Mouse (Mus musculus) midbrain, postnatal 0 days (tissue): ENCODE data around the gene Hoxd1. TPM values are rescaled to one million over a fixed set of nuclear protein-coding genes. Genes with fewer than 3 reads are reported as not detected.

ENCODE experiments used
- ATAC-seq: fragments of 200-750 bp; cut with Nextera tagmentation; 2 replicates; pipeline ENCODE4 v1.8.0; 2017; ENCODE audit warnings: moderate number of reproducible peaks, mild to moderate bottlenecking, moderate TSS enrichment, moderate library complexity; ENCODE audit not compliant: low FRiP score
- DNase-seq: peaks from one replicate; pipeline ENCODE4 v3.0.0-alpha.2; 2015; ENCODE audit warnings: low spot score
- H3K27ac ChIP-seq: fragments of 300-500 bp; sonication (generic); 2 replicates; pipeline ENCODE4 v1.5.1; 2014; ENCODE audit warnings: low read depth, mild to moderate bottlenecking, low read length, mixed read lengths
- H3K27me3 ChIP-seq: fragments of 300-500 bp; sonication (generic); 2 replicates; pipeline ENCODE4 v1.6.1; 2014; ENCODE audit warnings: low read length, control low read depth, mixed read lengths; ENCODE audit not compliant: insufficient read depth
- H3K36me3 ChIP-seq: fragments of 300-500 bp; sonication (generic); 2 replicates; pipeline ENCODE4 v1.6.1; 2014; ENCODE audit warnings: low read length, control low read depth, mixed read lengths; ENCODE audit not compliant: insufficient read depth
- H3K4me1 ChIP-seq: fragments of 300-500 bp; sonication (generic); 2 replicates; pipeline ENCODE4 v1.6.1; 2014; ENCODE audit warnings: mild to moderate bottlenecking, control low read depth, antibody characterized with exemption, low read length, mixed read lengths; ENCODE audit not compliant: insufficient read depth
- H3K4me2 ChIP-seq: fragments of 300-500 bp; sonication (generic); 2 replicates; pipeline ENCODE4 v1.6.1; 2014; ENCODE audit warnings: low read depth, mild to moderate bottlenecking, low read length, mixed read lengths; ENCODE audit not compliant: poor library complexity, severe bottlenecking
- H3K4me3 ChIP-seq: fragments of 300-500 bp; sonication (generic); 2 replicates; pipeline ENCODE4 v1.5.1; 2014; ENCODE audit warnings: low read depth, mild to moderate bottlenecking, low read length, moderate library complexity
- H3K9ac ChIP-seq: fragments of 300-500 bp; sonication (generic); replicated peaks from 2 replicates; pipeline ENCODE4 v1.6.1; 2014; ENCODE audit warnings: mild to moderate bottlenecking, low read length, moderate library complexity, mixed read lengths; ENCODE audit not compliant: poor library complexity, severe bottlenecking
- H3K9me3 ChIP-seq: fragments of 300-500 bp; sonication (generic); 2 replicates; pipeline ENCODE4 v1.6.1; 2016; ENCODE audit warnings: low read length, control low read depth
- CTCF ChIP-seq: IDR thresholded peaks from 2 replicates; pipeline ENCODE4 v1.5.1; 2016; ENCODE audit warnings: antibody characterized with exemption, mild to moderate bottlenecking
- WGBS: fragments of 180-500 bp; shearing (Covaris S2); extraction: QIAGEN DNeasy Blood & Tissue Kit; methylation state at CpG from one replicate; pipeline ENCODE4 v1.1.7; 2014; 5-methylcytosine and 5-hydroxymethylcytosine counted together
- polyA plus RNA-seq: library from polyadenylated mRNA; unstranded; fragments of >200 nt; fragmentation: Nextera tagmentation; extraction: Ambion mirVana; gene quantifications from 2 replicates; pipeline ENCODE4 v1.2.1, GENCODE M21; 2015
- total RNA-seq: library from RNA; depleted of rRNA; stranded (reverse); fragments of >200 nt; gene quantifications from 2 replicates; pipeline ENCODE4 v1.2.3, GENCODE M21; 2014

The Hoxd1 gene
- total and polyA plus RNA-seq, 2 experiments from 2014 or later: not detected

DNA sequence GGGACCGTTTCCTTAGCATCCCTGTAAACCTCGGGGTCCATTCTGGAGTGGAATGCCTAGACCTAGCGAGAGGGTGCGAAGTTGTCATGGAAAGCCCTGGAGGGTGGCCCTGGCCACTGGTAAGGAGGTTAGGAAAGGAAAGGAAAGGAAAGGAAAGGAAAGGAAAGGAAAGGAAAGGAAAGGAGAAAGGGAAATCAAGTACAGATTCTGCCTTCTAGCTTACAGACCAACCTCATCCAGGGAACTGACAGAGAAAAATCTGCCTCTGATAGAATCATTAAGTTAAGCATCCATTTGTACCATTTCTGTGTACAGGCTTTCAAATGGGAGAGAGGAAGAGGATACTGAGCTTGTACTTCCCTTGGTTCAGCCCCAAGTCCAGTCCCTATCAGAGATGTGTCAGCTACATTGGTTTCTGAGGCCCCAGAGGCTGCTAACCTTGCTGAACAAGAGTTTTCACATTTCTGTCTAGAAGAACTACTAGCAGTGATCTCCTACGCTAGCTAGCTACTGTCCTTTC, 12.0 kb upstream of the Hoxd1 start:
- Histone ChIP-seq H3K9ac (no peak overlapping the region), H3K27me3 (peaks cover 87% of the 10 kb centered on the region), H3K9me3 (no peaks in the 10 kb centered on the region), H3K4me1 (no peaks in the 10 kb centered on the region), H3K4me2 (no peak overlapping the region), H3K36me3 (no peaks in the 10 kb centered on the region), H3K4me3 (no peak overlapping the region), H3K27ac (no peak overlapping the region)
- no peak for DNase-seq
- WGBS: 17% methylated on average over 5 of the region's 5 CpGs
- ATAC-seq: no peak
- TF ChIP-seq CTCF: no peak

DNA sequence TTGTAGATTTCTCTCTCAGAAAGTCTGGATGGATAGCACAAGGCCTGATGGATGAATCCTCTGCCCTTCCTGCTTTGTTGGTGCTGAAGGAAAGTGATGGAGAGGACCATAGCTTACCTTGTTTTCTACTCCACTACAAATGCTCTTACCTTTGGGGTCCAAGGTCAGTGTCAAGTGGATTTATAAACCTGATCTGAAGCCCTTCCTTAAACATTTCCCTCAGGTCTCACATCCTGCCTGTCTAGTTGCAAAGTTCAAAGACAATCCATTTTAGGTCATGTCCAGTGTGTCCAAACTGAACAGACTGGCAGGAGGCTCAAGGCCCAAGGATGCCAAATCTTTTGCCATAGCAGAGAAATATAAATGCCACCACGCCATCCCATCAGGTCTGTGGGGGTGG, 10.9 kb upstream of the Hoxd1 start:
- ATAC-seq (no peak), DNase-seq (no peak)
- Histone ChIP-seq H3K4me2 (no peak overlapping the region), H3K4me1 (no peaks in the 10 kb centered on the region), H3K9me3 (no peaks in the 10 kb centered on the region), H3K27me3 (peaks cover 87% of the 10 kb centered on the region), H3K27ac (no peak overlapping the region), H3K9ac (no peak overlapping the region), H3K36me3 (no peaks in the 10 kb centered on the region), H3K4me3 (no peak overlapping the region)
- 63% methylated on average over 1 of the region's 1 CpGs for WGBS
- TF ChIP-seq CTCF: no peak

DNA sequence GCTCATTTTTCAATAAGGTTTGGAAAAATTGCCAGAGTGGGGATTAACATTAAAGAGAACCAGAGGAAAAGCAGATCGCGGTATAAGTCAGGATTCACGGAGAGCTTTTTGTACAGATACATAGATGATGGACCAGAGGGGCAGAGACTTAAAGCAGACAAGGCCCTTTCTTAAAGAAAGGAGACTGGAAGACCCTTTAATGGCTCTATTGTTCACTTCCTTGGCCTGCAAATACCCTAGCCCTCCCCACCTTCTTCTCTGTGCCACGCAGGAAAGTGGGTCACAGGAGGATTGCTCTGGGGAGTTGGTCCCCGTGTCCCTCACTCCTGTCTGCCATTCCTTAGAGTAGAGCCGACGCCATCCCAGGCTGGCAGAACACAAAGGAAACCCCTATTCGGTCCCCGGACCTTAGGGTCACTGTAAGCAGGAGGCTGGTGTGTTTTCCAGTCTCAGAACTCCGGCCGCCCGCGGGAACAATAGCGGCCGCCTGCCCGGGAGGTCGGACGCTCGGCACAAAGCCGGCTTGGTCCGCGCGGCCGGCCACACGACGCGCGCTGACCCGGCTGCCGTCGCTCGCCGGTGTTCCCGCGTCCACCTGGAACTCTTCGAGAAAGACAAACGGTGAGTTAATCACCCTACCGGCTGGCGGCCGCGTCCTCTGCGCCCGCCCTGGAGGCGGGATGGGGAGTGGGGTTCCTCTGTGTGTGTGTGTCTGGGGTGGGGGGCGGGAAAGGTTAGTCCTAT, 10.2 kb upstream of the Hoxd1 start:
- no peak for TF ChIP-seq CTCF
- 2% methylated on average over 45 of the region's 45 CpGs for WGBS
- H3K4me2 ChIP-seq: peak overlapping the region; percentile 33
- no peak overlapping the region for H3K9ac ChIP-seq
- peaks cover 87% of the 10 kb centered on the region for H3K27me3 ChIP-seq
- H3K36me3 ChIP-seq: no peaks in the 10 kb centered on the region
- H3K27ac ChIP-seq: no peak overlapping the region
- peak overlapping the region; percentile 12 for H3K4me3 ChIP-seq
- ATAC-seq (no peak), DNase-seq (no peak)
- H3K4me1 ChIP-seq: no peaks in the 10 kb centered on the region
- H3K9me3 ChIP-seq: no peaks in the 10 kb centered on the region

DNA sequence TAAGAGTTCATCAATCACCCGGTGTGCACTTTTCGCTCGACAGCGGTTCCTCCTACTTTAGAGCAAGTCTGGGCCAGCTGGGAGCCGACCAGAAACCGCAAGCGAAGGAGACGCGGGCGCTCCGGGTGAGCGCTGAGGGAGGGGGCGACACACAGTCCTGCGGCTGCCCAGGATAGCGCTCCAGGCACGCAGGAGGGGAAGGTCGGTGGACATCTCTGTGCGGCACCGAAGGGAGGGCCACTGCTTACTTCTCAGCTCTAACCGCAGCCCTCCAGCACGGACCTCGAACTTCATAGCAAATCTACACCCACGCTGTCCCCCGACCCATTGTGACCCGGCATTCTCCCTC, 9.6 kb upstream of the Hoxd1 start:
- no peaks in the 10 kb centered on the region for H3K36me3 ChIP-seq
- no peaks in the 10 kb centered on the region for H3K9me3 ChIP-seq
- H3K9ac ChIP-seq: no peak overlapping the region
- WGBS: 2% methylated on average over 24 of the region's 25 CpGs
- no peak for ATAC-seq
- peaks cover 87% of the 10 kb centered on the region for H3K27me3 ChIP-seq
- no peak overlapping the region for H3K4me3 ChIP-seq
- H3K4me1 ChIP-seq: no peaks in the 10 kb centered on the region
- no peak overlapping the region for H3K27ac ChIP-seq
- no peak for TF ChIP-seq CTCF
- DNase-seq: no peak
- H3K4me2 ChIP-seq: no peak overlapping the region

DNA sequence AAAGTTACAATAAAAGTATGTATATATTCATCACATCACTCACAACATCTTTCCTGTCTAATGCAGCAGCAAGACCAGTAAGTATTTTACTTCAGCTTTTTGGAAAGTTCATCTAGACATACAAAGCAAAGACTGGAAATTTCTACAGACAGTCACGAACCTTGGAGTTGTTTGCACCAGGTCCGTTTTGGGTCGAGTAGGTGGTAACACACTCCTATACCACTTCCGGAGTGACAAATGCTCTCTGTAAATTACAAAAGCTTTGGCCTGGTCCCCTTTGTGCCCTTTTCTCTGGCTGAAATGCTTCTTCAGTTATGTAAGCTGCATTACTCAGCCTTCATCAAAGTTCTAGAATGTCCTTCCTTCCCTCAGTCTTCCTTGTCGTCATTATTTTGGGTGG, 9.1 kb upstream of the Hoxd1 start:
- no peak for TF ChIP-seq CTCF
- no peak overlapping the region for H3K9ac ChIP-seq
- ATAC-seq (no peak), DNase-seq (no peak)
- H3K4me1 ChIP-seq: no peaks in the 10 kb centered on the region
- 23% methylated on average over 5 of the region's 5 CpGs for WGBS
- no peaks in the 10 kb centered on the region for H3K9me3 ChIP-seq
- peaks cover 88% of the 10 kb centered on the region for H3K27me3 ChIP-seq
- no peak overlapping the region for H3K4me3 ChIP-seq
- H3K4me2 ChIP-seq: no peak overlapping the region
- H3K36me3 ChIP-seq: no peaks in the 10 kb centered on the region
- H3K27ac ChIP-seq: no peak overlapping the region

DNA sequence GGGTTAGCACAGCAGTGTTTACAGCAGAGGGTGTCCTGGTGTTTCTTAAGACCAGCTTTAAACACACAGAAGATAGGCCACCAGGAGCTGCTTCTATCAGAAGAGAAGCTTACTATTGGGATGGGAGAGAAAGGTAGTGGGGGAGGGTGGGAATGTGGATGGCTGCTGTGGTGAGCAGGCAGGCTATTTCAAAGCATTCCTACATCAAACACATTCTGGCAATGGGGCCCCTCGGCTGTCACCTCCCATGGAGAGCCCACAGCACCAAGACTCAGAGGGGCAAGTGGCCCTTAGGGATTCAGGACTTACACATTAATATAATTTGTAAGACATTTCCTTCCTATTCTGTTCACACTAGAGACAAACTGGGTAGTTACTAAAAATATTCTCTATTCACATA, 2.6 kb upstream of the Hoxd1 start:
- Histone ChIP-seq H3K4me2 (no peak overlapping the region), H3K9ac (no peak overlapping the region), H3K4me1 (peaks cover 12% of the 10 kb centered on the region), H3K9me3 (no peaks in the 10 kb centered on the region), H3K4me3 (no peak overlapping the region), H3K27ac (no peak overlapping the region), H3K27me3 (peaks cover 81% of the 10 kb centered on the region), H3K36me3 (no peaks in the 10 kb centered on the region)
- WGBS: 0% methylated on average over 1 of the region's 1 CpGs
- DNase-seq (no peak), ATAC-seq (no peak)
- TF ChIP-seq CTCF: no peak
